Mouse (Mus musculus) heart, adult 18-20 months (tissue): ENCODE results near the gene Plau. TPM values are rescaled to one million over a fixed set of nuclear protein-coding genes. Genes with fewer than 3 reads are reported as not detected.
A peak's percentile ranks its signal among the peaks of the same experiment; 100 is the strongest.

Experiments used
- DNase-seq, 2 experiments: peaks; one replicate each; pipeline ENCODE4 v3.0.0; 2021 to 2022; ENCODE audit warnings: mixed read lengths in 1 of 2
- total RNA-seq, 2 experiments: library from RNA; stranded (reverse); gene quantifications; 2 replicates each; pipeline ENCODE4 v1.2.3; 2021

Plau gene
- total RNA-seq, 2 experiments from 2014 or later: 3.8 to 4.0 TPM

DNA sequence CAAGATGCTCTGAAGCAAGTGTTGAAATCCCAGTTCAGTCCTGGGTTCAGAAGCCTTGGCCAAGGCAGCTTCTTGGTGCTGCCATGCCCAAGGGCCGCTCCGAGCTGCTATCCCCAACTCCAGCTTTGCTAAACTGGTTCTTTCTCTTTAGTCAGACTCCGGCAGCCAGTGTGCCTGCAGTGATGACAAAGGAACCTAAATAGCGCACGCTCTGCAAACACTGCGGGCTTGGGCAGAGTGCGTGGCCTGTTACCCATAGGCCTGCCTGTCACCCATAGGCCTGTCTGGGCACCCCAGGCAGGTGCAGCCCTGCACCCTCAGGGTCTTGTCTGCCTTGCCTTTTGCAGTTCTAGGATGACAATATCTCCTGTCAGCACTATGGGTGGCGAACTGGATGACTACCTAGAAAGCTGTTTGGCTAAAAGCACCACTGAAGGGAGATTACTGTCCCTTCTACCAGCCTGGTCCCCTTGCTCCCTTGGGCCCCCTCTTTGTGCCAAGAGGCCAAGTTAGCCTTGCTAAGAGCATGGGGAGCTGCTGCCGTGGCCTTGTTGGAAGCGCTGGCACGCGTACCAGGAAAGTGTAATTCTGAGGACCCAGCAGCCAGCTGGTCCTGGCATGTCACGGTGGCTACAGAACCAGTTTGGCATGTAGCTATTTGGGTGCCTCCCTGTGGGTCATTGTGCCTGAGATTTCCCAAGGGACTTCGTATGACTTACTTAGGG is 30.2 kb upstream of the Plau start:
- DNase-seq: peak in 1 of 2 experiments; percentile 48

GRCm38 (mm10) chr14:20809349-20809748 is 27.1 kb upstream of the Plau start:
- no peak for DNase-seq

GRCm38 (mm10) chr14:20809820-20810219 is 26.6 kb upstream of the Plau start:
- DNase-seq: no peak

DNA sequence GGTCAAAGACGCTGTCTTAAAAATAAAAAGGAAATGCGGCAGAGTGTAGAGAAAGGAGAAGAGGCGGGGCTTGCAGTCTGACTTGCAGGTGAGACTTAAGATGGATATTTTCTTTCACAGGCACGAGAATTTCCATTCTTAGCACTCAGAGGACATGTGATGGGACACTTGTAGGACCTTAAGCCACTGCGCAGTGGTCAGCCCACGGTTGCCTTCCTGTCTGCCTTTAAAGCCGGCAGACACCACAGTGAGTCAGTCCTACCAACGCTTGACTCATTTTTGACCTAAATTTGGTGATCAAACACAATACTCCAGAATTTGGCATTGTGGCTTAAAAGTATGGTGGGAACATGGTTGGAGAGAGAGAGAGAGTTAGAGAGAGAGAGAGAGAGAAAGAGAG is 25.2 kb upstream of the Plau start:
- DNase-seq: no peak

GRCm38 (mm10) chr14:20811779-20812406 is 24.6 kb upstream of the Plau start:
- no peak for DNase-seq

- no peak for DNase-seq
Measured at GRCm38 (mm10) chr14:20815448-20815847, 21.0 kb upstream of the Plau start.

DNA sequence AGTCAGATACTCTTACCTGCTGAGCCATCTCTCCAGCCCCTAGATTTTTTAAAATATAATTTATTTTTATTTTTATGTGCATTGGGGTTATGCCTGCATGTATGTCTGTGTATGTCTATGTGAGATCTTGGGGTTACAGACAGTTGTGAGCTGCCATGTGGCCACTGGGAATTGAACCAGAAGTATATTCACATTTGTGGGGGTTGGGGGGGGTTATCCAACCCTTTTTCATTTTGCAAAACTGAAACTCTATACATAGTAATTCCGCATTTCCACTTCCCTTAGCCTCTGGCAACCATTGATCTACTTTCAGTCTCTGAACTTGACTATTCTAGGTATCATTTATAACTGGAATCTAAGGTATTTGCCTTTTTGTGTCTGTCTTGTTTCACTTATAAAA is 11.9 kb upstream of the Plau start:
- DNase-seq: no peak

GRCm38 (mm10) chr14:20825516-20825915 is 10.9 kb upstream of the Plau start:
- DNase-seq: no peak

- DNase-seq: no peak
Measured at GRCm38 (mm10) chr14:20827061-20827460, 9.4 kb upstream of the Plau start.

DNA sequence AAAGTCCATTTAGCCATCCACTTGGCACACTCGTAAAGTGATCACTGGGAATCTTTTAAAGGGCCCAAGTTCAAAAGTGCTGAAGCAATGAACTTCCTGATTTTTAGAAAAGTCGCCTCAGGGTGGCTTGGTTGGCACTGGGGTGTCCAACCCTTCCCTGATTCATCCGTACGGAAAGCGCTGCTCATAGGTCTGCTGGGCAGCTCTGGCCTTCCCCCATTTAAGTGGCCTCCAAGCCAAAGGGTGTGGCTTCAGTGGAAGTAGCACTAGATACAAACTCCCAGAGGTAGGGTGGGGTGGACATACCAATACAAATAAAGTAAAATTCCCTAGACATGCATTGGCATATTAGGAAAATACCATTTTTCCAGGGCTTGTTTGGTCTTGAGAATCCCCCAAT is 9.0 kb upstream of the Plau start:
- DNase-seq: peak; percentile 43 to 57

- no peak for DNase-seq
Measured at GRCm38 (mm10) chr14:20828524-20828923, 7.9 kb upstream of the Plau start.

DNA sequence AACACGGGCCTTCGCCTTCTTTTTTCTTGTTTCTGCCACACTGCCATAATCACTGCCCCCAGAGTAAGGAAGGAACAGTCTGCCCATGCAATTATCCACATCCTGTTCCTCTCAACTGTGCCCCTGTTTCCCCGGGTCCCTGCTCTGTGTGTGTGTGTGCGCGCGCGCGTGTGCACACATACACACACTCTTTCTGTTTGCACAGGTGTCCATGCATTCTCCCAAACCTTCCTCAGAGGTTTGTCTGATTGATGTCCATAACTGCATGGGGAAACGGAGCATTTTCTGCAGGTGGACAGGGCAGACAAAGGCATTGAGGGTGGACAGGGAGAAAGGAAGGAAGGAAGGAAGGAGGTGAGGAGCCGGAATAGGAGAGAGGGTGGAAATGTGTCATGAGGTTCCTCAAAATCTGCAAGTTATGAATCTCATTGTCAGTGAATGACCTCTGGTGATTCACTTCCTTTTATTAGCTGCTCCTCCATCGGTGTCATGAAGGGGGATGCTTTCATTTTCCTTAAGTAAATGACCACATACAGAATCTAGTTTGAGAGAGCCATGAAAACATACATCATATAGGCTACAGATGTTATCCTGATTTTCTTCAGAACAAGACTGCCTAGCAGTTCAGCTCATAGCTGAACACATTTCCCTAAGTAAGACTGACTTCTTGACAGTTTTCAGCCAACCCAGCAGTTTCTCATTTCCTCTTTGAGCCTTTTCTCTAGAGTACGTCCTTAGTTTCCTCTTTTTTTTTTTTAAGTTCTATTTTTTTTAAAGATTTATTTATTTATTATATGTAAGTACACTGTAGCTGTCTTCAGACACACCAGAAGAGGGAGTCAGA is 6.7 kb upstream of the Plau start:
- peak in 1 of 2 experiments; percentile 41 for DNase-seq

DNA sequence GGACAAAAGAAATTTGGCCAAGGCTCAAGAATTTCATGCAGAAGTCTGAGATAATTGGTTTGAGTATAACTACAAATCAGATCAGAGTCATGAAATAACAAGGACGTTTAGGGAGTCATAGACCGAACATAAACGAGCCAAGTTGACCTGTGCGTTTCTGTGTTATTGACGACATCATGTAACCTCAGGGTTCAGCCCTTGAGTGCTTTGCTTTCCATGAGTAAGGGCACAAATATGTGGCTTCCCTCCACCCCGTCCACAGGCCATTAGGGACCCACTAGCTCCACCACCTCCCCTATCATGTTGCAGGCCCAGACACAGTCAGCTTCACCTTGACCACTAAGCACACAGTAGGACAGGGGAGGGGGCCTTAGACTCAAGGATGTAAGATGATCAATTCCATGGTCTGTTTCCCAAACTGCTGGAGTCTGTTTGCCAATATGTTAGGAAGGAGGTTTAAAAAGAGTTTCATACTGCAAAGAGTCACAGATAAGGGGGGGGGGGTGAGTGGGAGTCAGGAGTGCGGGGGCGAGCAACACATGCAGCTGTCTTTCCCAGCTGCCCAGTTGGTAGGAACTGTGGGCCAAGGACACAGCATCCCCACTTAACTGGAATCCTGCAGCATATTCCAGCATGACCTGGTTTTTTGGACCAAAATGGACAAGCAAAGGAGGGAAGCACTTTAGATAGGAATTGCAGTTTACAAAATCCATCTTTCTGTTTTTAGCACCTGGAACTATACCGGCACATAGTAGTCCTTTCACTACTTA is 5.1 kb upstream of the Plau start:
- peak in 1 of 2 experiments; percentile 39 for DNase-seq

DNA sequence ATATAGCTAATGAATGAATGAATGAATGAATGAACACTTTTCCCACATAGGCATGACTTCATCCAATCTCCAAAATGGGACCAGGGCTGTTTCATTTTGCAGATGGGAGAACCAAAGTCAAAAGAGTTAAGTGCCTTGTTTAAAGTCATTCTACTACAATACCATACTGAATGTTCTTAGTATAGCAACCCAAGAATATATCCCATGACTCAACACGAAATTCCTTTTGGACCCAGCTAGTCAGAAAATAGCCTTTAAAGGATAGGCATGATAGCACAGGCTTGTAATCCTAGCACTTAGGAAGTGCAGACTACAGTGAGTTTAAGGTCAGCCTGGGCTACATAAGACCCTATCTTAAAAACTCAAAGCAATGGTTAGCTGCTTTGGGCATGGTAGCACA is 4.5 kb upstream of the Plau start:
- DNase-seq: no peak

- DNase-seq: no peak
Measured at GRCm38 (mm10) chr14:20833525-20833924, 2.9 kb upstream of the Plau start.

DNA sequence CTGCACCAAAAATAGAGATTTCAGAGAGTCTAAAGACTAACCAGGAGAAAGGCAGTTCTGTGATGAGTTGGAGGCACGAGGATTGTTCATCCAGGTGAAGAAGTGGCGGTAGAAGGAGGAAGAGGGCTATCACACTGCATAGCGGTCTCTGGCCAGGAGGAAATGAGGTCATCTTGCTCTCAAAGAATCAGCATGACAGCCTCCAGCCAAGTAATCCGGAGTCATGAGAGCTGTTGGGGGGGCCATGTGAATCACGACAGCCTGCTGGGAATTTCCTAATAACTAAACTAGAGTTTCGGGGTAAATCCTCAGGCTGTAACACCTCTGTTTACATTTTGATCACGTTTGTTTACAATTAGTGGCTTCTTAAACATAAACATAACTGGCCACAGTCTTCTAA is 2.3 kb upstream of the Plau start:
- peak; percentile 34 to 63 for DNase-seq

- DNase-seq: peak in 1 of 2 experiments; percentile 49
Measured at GRCm38 (mm10) chr14:20836905-20837376, 481 bp downstream of the Plau start.

DNA sequence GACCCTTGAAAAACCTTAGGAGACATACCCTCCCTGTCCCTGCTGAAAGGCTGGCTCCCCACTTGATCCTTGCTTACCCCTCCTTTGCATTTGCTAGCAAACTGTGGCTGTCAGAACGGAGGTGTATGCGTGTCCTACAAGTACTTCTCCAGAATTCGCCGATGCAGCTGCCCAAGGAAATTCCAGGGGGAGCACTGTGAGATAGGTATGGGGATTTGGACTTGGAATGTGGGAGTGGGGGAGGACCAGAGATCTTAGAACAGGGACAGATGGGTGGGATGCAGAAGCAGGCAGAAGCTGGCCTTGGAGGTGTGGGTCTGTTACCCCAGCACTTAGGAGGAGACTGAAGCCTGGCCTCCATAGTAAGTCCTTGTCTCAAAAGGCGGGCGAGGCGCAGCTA is 1.2 kb downstream of the Plau start:
- DNase-seq: no peak

- DNase-seq: no peak
Measured at GRCm38 (mm10) chr14:20841526-20841925, 5.1 kb downstream of the Plau start.

DNA sequence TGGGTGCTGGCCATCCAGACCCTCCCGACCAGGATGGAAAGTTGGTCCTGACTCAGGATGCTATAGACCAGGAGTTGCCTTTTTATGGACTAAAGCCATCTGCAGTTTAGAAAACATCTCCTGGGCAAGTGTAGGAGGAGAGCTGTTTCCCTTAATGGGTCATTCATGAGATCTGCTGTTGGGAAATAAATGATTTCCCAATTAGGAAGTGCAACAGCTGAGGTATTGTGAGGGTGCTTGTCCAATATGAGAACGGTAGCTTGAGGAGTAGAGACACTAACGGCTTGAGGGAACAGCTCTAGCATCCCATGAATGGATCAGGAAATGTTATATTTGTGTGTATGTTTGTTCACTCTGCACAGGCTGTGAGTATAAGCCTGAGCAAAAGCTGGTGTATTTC is 6.2 kb downstream of the Plau start:
- DNase-seq: peak in 1 of 2 experiments; percentile 10

DNA sequence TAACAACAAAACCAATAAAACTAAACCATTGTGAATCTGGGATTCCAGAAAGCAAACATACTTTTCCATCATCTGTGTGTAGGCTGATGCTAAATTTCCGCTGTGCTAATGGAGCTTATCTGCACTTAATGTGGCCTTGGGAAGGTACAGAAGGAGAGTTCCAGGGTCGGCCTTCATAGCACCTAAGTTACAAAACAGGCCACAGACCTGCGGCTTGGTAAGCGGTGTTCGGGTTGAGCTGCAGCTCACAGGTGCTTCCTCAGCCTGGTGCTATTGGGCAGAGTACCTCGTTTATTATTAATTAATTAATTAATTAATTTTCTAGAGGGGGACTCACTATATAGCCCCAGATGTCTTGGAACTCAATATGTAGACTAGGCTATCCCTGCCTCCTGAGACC is 7.7 kb downstream of the Plau start:
- no peak for DNase-seq
